Mouse (Mus musculus) lung, postnatal 0 days (tissue): ENCODE results near the gene Camta1. TPM values are rescaled to one million over a fixed set of nuclear protein-coding genes. Genes with fewer than 3 reads are reported as not detected.
A peak's percentile ranks its signal among the peaks of the same experiment; 100 is the strongest.

Experiments
- ATAC-seq: fragments of 200-750 bp; cut with Nextera tagmentation; 2 replicates; pipeline ENCODE4 v1.8.0; 2017; ENCODE audit warnings: moderate library complexity
- DNase-seq: peaks from one replicate; pipeline ENCODE4 v3.0.0-alpha.2; 2016; ENCODE audit warnings: low spot score
- H3K27ac ChIP-seq: fragments of 300-500 bp; sonication (generic); 2 replicates; pipeline ENCODE4 v1.5.1; 2014; ENCODE audit warnings: antibody characterized with exemption, mild to moderate bottlenecking, low read length, mixed read lengths
- H3K27me3 ChIP-seq: fragments of 300-500 bp; sonication (generic); replicated peaks from 2 replicates; pipeline ENCODE4 v1.6.1; 2014; ENCODE audit warnings: low read length, mixed read lengths; ENCODE audit not compliant: insufficient read depth
- H3K36me3 ChIP-seq: fragments of 300-500 bp; sonication (generic); 2 replicates; pipeline ENCODE4 v1.6.1; 2014; ENCODE audit warnings: low read length, mixed read lengths; ENCODE audit not compliant: insufficient read depth
- H3K4me1 ChIP-seq: fragments of 300-500 bp; sonication (generic); 2 replicates; pipeline ENCODE4 v1.6.1; 2014; ENCODE audit warnings: antibody characterized with exemption, low read depth, low read length, mixed read lengths; ENCODE audit not compliant: insufficient read depth
- H3K4me2 ChIP-seq: fragments of 300-500 bp; sonication (generic); replicated peaks from 2 replicates; pipeline ENCODE4 v1.6.1; 2014; ENCODE audit warnings: low read depth, mild to moderate bottlenecking, low read length, moderate library complexity, mixed read lengths
- H3K4me3 ChIP-seq: fragments of 300-500 bp; sonication (generic); 2 replicates; pipeline ENCODE4 v1.5.1; 2014; ENCODE audit warnings: low read depth, low read length
- H3K9ac ChIP-seq: fragments of 300-500 bp; sonication (generic); replicated peaks from 2 replicates; pipeline ENCODE4 v1.6.1; 2014; ENCODE audit warnings: low read depth, mild to moderate bottlenecking
- H3K9me3 ChIP-seq: fragments of 300-500 bp; sonication (generic); 2 replicates; pipeline ENCODE4 v1.6.1; 2016; ENCODE audit warnings: low read length, mixed read lengths
- CTCF ChIP-seq: IDR thresholded peaks from 2 replicates; pipeline ENCODE4 v1.5.1; 2016; ENCODE audit warnings: antibody characterized with exemption, mild to moderate bottlenecking
- EP300 ChIP-seq: IDR thresholded peaks from 2 replicates; pipeline ENCODE4 v1.6.1; 2016; ENCODE audit warnings: antibody characterized with exemption, mild to moderate bottlenecking, control low read depth
- WGBS: fragments of 180-500 bp; shearing (Covaris S2); extraction: QIAGEN DNeasy Blood & Tissue Kit; methylation state at CpG from one replicate; pipeline ENCODE4 v1.1.7; 2014; 5-methylcytosine and 5-hydroxymethylcytosine counted together
- polyA plus RNA-seq: library from polyadenylated mRNA; unstranded; fragments of >200 nt; fragmentation: Nextera tagmentation; extraction: Ambion mirVana; gene quantifications from 2 replicates; pipeline ENCODE4 v1.2.1, GENCODE M21; 2015

Camta1 gene
- polyA plus RNA-seq, 1 experiment from 2014 or later, result 86.4 TPM

DNA sequence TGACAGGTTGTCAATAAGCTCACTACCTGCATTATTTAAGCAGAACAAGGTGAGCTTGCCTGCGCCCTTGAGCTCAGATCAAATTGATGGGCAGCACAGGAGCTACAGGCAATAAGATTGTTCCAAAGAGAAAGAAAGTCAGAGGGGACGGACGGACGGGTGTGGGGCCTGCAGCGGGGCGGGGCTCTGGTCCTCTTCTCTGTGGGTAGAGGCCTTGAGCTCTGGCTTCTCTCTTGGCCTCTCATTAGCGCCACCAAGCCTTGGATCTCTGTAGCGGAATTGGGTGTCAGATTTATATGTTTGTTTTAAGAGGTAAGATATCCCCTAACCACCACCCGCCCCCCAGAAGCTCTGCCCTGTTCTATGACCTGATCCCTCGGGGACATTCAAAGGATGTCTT lies 666.5 kb downstream of the Camta1 start:
- no peak for TF ChIP-seq EP300
- no peak for TF ChIP-seq CTCF
- H3K27ac ChIP-seq, result no peak overlapping the region

GRCm38 (mm10) chr4:151194715-151195097 lies 667.0 kb downstream of the Camta1 start:
- no peak overlapping the region for H3K27ac ChIP-seq
- ATAC-seq, result no peak
- TF ChIP-seq EP300 (no peak), CTCF (no peak)
- no peak overlapping the region for H3K4me3 ChIP-seq
- no peaks in the 10 kb centered on the region for H3K36me3 ChIP-seq
- DNase-seq, result no peak
- no peaks in the 10 kb centered on the region for H3K4me1 ChIP-seq
- H3K27me3 ChIP-seq, result no peaks in the 10 kb centered on the region
- 34% methylated on average over 4 of the region's 4 CpGs for WGBS
- no peak overlapping the region for H3K4me2 ChIP-seq
- H3K9me3 ChIP-seq, result no peaks in the 10 kb centered on the region
- H3K9ac ChIP-seq, result no peak overlapping the region

More for the DNA sequence above, 666.5 kb downstream of the Camta1 start:
- Histone ChIP-seq H3K4me3 (no peak overlapping the region), H3K4me2 (no peak overlapping the region), H3K4me1 (no peaks in the 10 kb centered on the region), H3K36me3 (no peaks in the 10 kb centered on the region), H3K27me3 (no peaks in the 10 kb centered on the region), H3K9ac (no peak overlapping the region), H3K9me3 (no peaks in the 10 kb centered on the region)
- WGBS, result 32% methylated on average over 10 of the region's 10 CpGs
- no peak for ATAC-seq
- DNase-seq, result no peak

GRCm38 (mm10) chr4:151194030-151194714 lies 667.5 kb downstream of the Camta1 start:
- Histone ChIP-seq H3K9ac (no peak overlapping the region), H3K4me1 (no peaks in the 10 kb centered on the region)

GRCm38 (mm10) chr4:151186447-151186846 lies 675.2 kb downstream of the Camta1 start:
- Histone ChIP-seq H3K4me1 (no peaks in the 10 kb centered on the region), H3K36me3 (no peaks in the 10 kb centered on the region), H3K27ac (no peak overlapping the region), H3K9ac (no peak overlapping the region), H3K4me2 (no peak overlapping the region), H3K9me3 (no peaks in the 10 kb centered on the region), H3K27me3 (0 out of 2 replicates have a peak, but pooled peaks cover 3% of the 10 kb centered on the region), H3K4me3 (no peak overlapping the region)
- DNase-seq (peak; percentile 72), ATAC-seq (peak; percentile 63)
- TF ChIP-seq CTCF (no peak), EP300 (no peak)
- 6% methylated on average over 8 of the region's 8 CpGs for WGBS

More at GRCm38 (mm10) chr4:151194030-151194714, 667.5 kb downstream of the Camta1 start:
- H3K4me3 ChIP-seq, result no peak overlapping the region
- no peak for ATAC-seq
- H3K36me3 ChIP-seq, result no peaks in the 10 kb centered on the region
- H3K27me3 ChIP-seq, result no peaks in the 10 kb centered on the region
- no peak for DNase-seq
- no peak overlapping the region for H3K4me2 ChIP-seq
- no peak overlapping the region for H3K27ac ChIP-seq
- WGBS, result 46% methylated on average over 11 of the region's 11 CpGs
- H3K9me3 ChIP-seq, result no peaks in the 10 kb centered on the region
- TF ChIP-seq EP300 (no peak), CTCF (no peak)

DNA sequence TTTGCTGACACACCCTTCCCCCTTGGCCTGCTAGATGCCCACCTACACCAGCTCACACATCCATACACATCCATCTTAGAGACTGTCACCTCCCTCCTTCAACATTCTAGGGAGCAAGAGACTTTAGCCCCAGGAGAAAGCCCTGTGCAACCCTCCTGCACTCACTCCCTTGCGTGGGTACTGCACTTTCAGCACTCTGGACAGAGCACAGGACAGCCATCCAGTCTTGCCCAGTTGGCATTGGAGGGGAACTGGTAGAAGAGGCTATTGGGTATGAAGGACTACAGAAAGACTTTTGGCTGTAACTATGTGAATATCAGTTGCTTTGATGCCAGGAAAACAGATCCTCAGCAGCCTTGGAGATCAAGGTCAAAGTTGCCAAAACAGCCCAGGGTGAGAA lies 675.9 kb downstream of the Camta1 start:
- H3K4me3 ChIP-seq, result no peak overlapping the region
- TF ChIP-seq EP300, result no peak
- TF ChIP-seq CTCF, result no peak
- peaks cover 5% of the 10 kb centered on the region; the same call in 1 of the 2 replicates for H3K4me1 ChIP-seq
- 0 out of 2 replicates have a peak, but pooled peaks cover 3% of the 10 kb centered on the region for H3K27me3 ChIP-seq
- H3K4me2 ChIP-seq, result no peak overlapping the region
- H3K27ac ChIP-seq, result no peak overlapping the region
- ATAC-seq (no peak), DNase-seq (peak; percentile 34)
- H3K9ac ChIP-seq, result no peak overlapping the region
- 11% methylated on average over 1 of the region's 1 CpGs for whole genome bisulfite sequencing
- H3K36me3 ChIP-seq, result no peaks in the 10 kb centered on the region
- H3K9me3 ChIP-seq, result no peaks in the 10 kb centered on the region

GRCm38 (mm10) chr4:151180394-151180902 lies 681.2 kb downstream of the Camta1 start:
- TF ChIP-seq CTCF (no peak), EP300 (no peak)
- DNase-seq (peak; percentile 66), ATAC-seq (peak; percentile 47)
- no peaks in the 10 kb centered on the region for H3K9me3 ChIP-seq
- no peak overlapping the region for H3K9ac ChIP-seq
- H3K4me2 ChIP-seq, result peak overlapping the region; percentile 6; the same call in 1 of the 2 replicates
- H3K27ac ChIP-seq, result no peak overlapping the region
- peaks cover 26% of the 10 kb centered on the region; the same call in 1 of the 2 replicates for H3K4me1 ChIP-seq
- no peaks in the 10 kb centered on the region for H3K27me3 ChIP-seq
- no peaks in the 10 kb centered on the region for H3K36me3 ChIP-seq
- no peak overlapping the region for H3K4me3 ChIP-seq
- under 1% methylated on average over 7 of the region's 7 CpGs for WGBS
